Mouse (Mus musculus): ENCODE data around the gene Gbf1. TPM values are rescaled to one million over a fixed set of nuclear protein-coding genes. Genes with fewer than 3 reads are reported as not detected.
A peak's percentile ranks its signal among the peaks of the same experiment; 100 is the strongest.

The Gbf1 gene
- polyA plus RNA-seq, 1 experiment from 2014 or later, result 71.8 TPM

- no peak overlapping the region for H3K27ac ChIP-seq (replicated peaks; ENCODE audit: low read depth, low read length)
- DNase-seq (no peak), ATAC-seq (ENCODE audit: low FRiP score, low TSS enrichment) (no peak)
- no peak overlapping the region for H3K9ac ChIP-seq (replicated peaks; ENCODE audit: low read length)
- H3K4me3 ChIP-seq (replicated peaks; ENCODE audit: low read depth, low read length), result no peak overlapping the region
- no peaks in the 10 kb centered on the region for H3K9me3 ChIP-seq (ENCODE audit: control insufficient read depth, low read length)
- H3K4me2 ChIP-seq (ENCODE audit: low read length), result no peak overlapping the region
- no peaks in the 10 kb centered on the region for H3K4me1 ChIP-seq (ENCODE audit: control insufficient read depth, insufficient read depth, low read length)
- 94% methylated on average over 6 of the region's 6 CpGs for WGBS
- peaks cover 63% of the 10 kb centered on the region for H3K36me3 ChIP-seq (ENCODE audit: control insufficient read depth, insufficient read depth, low read length)
- no peaks in the 10 kb centered on the region for H3K27me3 ChIP-seq (ENCODE audit: control insufficient read depth, insufficient read depth, low read length)
Measured at GRCm38 (mm10) chr19:46286047-46286446, 133.7 kb downstream of the Gbf1 start.

GRCm38 (mm10) chr19:46286926-46287325, 134.6 kb downstream of the Gbf1 start:
- Histone ChIP-seq H3K9me3 (ENCODE audit: control insufficient read depth, low read length) (no peaks in the 10 kb centered on the region), H3K9ac (replicated peaks; ENCODE audit: low read length) (no peak overlapping the region), H3K27me3 (ENCODE audit: control insufficient read depth, insufficient read depth, low read length) (no peaks in the 10 kb centered on the region), H3K4me1 (ENCODE audit: control insufficient read depth, insufficient read depth, low read length) (no peaks in the 10 kb centered on the region), H3K4me2 (ENCODE audit: low read length) (no peak overlapping the region), H3K36me3 (ENCODE audit: control insufficient read depth, insufficient read depth, low read length) (peaks cover 54% of the 10 kb centered on the region), H3K4me3 (replicated peaks; ENCODE audit: low read depth, low read length) (no peak overlapping the region), H3K27ac (replicated peaks; ENCODE audit: low read depth, low read length) (no peak overlapping the region)
- WGBS, result 90% methylated on average over 3 of the region's 3 CpGs
- DNase-seq, result no peak
- ATAC-seq (ENCODE audit: low FRiP score, low TSS enrichment), result no peak

- Histone ChIP-seq H3K9ac (replicated peaks; ENCODE audit: low read length) (no peak overlapping the region), H3K9me3 (ENCODE audit: control insufficient read depth, low read length) (no peaks in the 10 kb centered on the region), H3K4me2 (ENCODE audit: low read length) (no peak overlapping the region), H3K36me3 (ENCODE audit: control insufficient read depth, insufficient read depth, low read length) (peaks cover 47% of the 10 kb centered on the region), H3K4me3 (replicated peaks; ENCODE audit: low read depth, low read length) (no peak overlapping the region), H3K27me3 (ENCODE audit: control insufficient read depth, insufficient read depth, low read length) (no peaks in the 10 kb centered on the region), H3K4me1 (ENCODE audit: control insufficient read depth, insufficient read depth, low read length) (no peaks in the 10 kb centered on the region), H3K27ac (replicated peaks; ENCODE audit: low read depth, low read length) (no peak overlapping the region)
- DNase-seq, result no peak
- no peak for ATAC-seq (ENCODE audit: low FRiP score, low TSS enrichment)
- 86% methylated on average over 3 of the region's 3 CpGs for WGBS
Measured at GRCm38 (mm10) chr19:46287566-46287965, 135.3 kb downstream of the Gbf1 start.

GRCm38 (mm10) chr19:46290535-46291105, 138.3 kb downstream of the Gbf1 start:
- H3K27me3 ChIP-seq (ENCODE audit: control insufficient read depth, insufficient read depth, low read length), result no peaks in the 10 kb centered on the region
- H3K9ac ChIP-seq (replicated peaks; ENCODE audit: low read length), result no peak overlapping the region
- no peak overlapping the region for H3K27ac ChIP-seq (replicated peaks; ENCODE audit: low read depth, low read length)
- 76% methylated on average over 12 of the region's 12 CpGs for WGBS
- no peaks in the 10 kb centered on the region for H3K9me3 ChIP-seq (ENCODE audit: control insufficient read depth, low read length)
- H3K4me3 ChIP-seq (replicated peaks; ENCODE audit: low read depth, low read length), result no peak overlapping the region
- no peak overlapping the region for H3K4me2 ChIP-seq (ENCODE audit: low read length)
- peaks cover 17% of the 10 kb centered on the region for H3K36me3 ChIP-seq (ENCODE audit: control insufficient read depth, insufficient read depth, low read length)
- ATAC-seq (ENCODE audit: low FRiP score, low TSS enrichment) (no peak), DNase-seq (no peak)
- H3K4me1 ChIP-seq (ENCODE audit: control insufficient read depth, insufficient read depth, low read length), result no peaks in the 10 kb centered on the region

- Histone ChIP-seq H3K9ac (replicated peaks; ENCODE audit: low read length) (no peak overlapping the region), H3K4me3 (replicated peaks; ENCODE audit: low read depth, low read length) (no peak overlapping the region), H3K9me3 (ENCODE audit: control insufficient read depth, low read length) (no peaks in the 10 kb centered on the region), H3K36me3 (ENCODE audit: control insufficient read depth, insufficient read depth, low read length) (no peaks in the 10 kb centered on the region), H3K27ac (replicated peaks; ENCODE audit: low read depth, low read length) (no peak overlapping the region), H3K4me2 (ENCODE audit: low read length) (no peak overlapping the region), H3K27me3 (ENCODE audit: control insufficient read depth, insufficient read depth, low read length) (no peaks in the 10 kb centered on the region), H3K4me1 (ENCODE audit: control insufficient read depth, insufficient read depth, low read length) (no peaks in the 10 kb centered on the region)
- no peak for ATAC-seq (ENCODE audit: low FRiP score, low TSS enrichment)
- WGBS, result 78% methylated on average over 4 of the region's 4 CpGs
- DNase-seq, result no peak
Measured at GRCm38 (mm10) chr19:46296938-46297337, 144.6 kb downstream of the Gbf1 start.

GRCm38 (mm10) chr19:46300294-46301045, 148.2 kb downstream of the Gbf1 start:
- ATAC-seq (ENCODE audit: low FRiP score, low TSS enrichment), result no peak
- Histone ChIP-seq H3K36me3 (ENCODE audit: control insufficient read depth, insufficient read depth, low read length) (no peaks in the 10 kb centered on the region), H3K27ac (replicated peaks; ENCODE audit: low read depth, low read length) (no peak overlapping the region), H3K4me3 (replicated peaks; ENCODE audit: low read depth, low read length) (no peak overlapping the region), H3K27me3 (ENCODE audit: control insufficient read depth, insufficient read depth, low read length) (peaks cover 5% of the 10 kb centered on the region; the same call in 1 of the 2 replicates), H3K4me2 (ENCODE audit: low read length) (no peak overlapping the region), H3K9ac (replicated peaks; ENCODE audit: low read length) (no peak overlapping the region), H3K9me3 (ENCODE audit: control insufficient read depth, low read length) (no peaks in the 10 kb centered on the region), H3K4me1 (ENCODE audit: control insufficient read depth, insufficient read depth, low read length) (peaks cover 10% of the 10 kb centered on the region)
- WGBS, result 43% methylated on average over 8 of the region's 8 CpGs
- DNase-seq, result no peak

GRCm38 (mm10) chr19:46302551-46302950, 150.2 kb downstream of the Gbf1 start:
- DNase-seq (no peak), ATAC-seq (ENCODE audit: low FRiP score, low TSS enrichment) (no peak)
- Histone ChIP-seq H3K4me3 (replicated peaks; ENCODE audit: low read depth, low read length) (no peak overlapping the region), H3K4me2 (ENCODE audit: low read length) (no peak overlapping the region), H3K9me3 (ENCODE audit: control insufficient read depth, low read length) (no peaks in the 10 kb centered on the region), H3K36me3 (ENCODE audit: control insufficient read depth, insufficient read depth, low read length) (no peaks in the 10 kb centered on the region), H3K27ac (replicated peaks; ENCODE audit: low read depth, low read length) (no peak overlapping the region), H3K4me1 (ENCODE audit: control insufficient read depth, insufficient read depth, low read length) (peaks cover 14% of the 10 kb centered on the region), H3K9ac (replicated peaks; ENCODE audit: low read length) (no peak overlapping the region), H3K27me3 (ENCODE audit: control insufficient read depth, insufficient read depth, low read length) (peaks cover 14% of the 10 kb centered on the region; the same call in 1 of the 2 replicates)
- 90% methylated on average over 4 of the region's 4 CpGs for WGBS

GRCm38 (mm10) chr19:46303251-46304215, 151.2 kb downstream of the Gbf1 start:
- no peak for ATAC-seq (ENCODE audit: low FRiP score, low TSS enrichment)
- peak overlapping the region; percentile 65 for H3K4me2 ChIP-seq (ENCODE audit: low read length)
- H3K4me3 ChIP-seq (replicated peaks; ENCODE audit: low read depth, low read length), result peak overlapping the region; percentile 42; the same call in 1 of the 2 replicates
- no peak for DNase-seq
- no peak overlapping the region for H3K27ac ChIP-seq (replicated peaks; ENCODE audit: low read depth, low read length)
- 56% methylated on average over 18 of the region's 18 CpGs for WGBS
- H3K9ac ChIP-seq (replicated peaks; ENCODE audit: low read length), result no peak overlapping the region
- H3K4me1 ChIP-seq (ENCODE audit: control insufficient read depth, insufficient read depth, low read length), result peaks cover 14% of the 10 kb centered on the region
- H3K36me3 ChIP-seq (ENCODE audit: control insufficient read depth, insufficient read depth, low read length), result no peaks in the 10 kb centered on the region
- H3K9me3 ChIP-seq (ENCODE audit: control insufficient read depth, low read length), result no peaks in the 10 kb centered on the region
- H3K27me3 ChIP-seq (ENCODE audit: control insufficient read depth, insufficient read depth, low read length), result peaks cover 24% of the 10 kb centered on the region; the same call in 1 of the 2 replicates

Data from midbrain, embryonic 14.5 days (tissue).